Mouse (Mus musculus): ENCODE measurements around the gene Agbl4.
A peak's percentile ranks its signal among the peaks of the same experiment; 100 is the strongest.

The Agbl4 gene

GRCm38 (mm10) chr4:110397618-110398045 lies at the start of gene Agbl4:
Gene Agbl4, plus strand, starts transcription at chr4:110397661.
- DNase-seq (ENCODE audit: low read depth, low spot score) = peak; percentile 83

GRCm38 (mm10) chr4:110350856-110351177 lies 46.6 kb upstream of the Agbl4 start:
- DNase-seq (ENCODE audit: low read depth, low spot score) = no peak

GRCm38 (mm10) chr4:110351178-110352000 lies 46.1 kb upstream of the Agbl4 start, which contains the start of gene Elavl4:
Gene Elavl4, minus strand, starts transcription at chr4:110351909.
- peak; percentile 77 for DNase-seq (ENCODE audit: low read depth, low spot score)

- no peak for DNase-seq (ENCODE audit: low read depth, low spot score)
Measured at GRCm38 (mm10) chr4:110352001-110352369, 45.5 kb upstream of the Agbl4 start.

- DNase-seq (ENCODE audit: low read depth, low spot score) = no peak
Measured at GRCm38 (mm10) chr4:110360568-110360967, 36.9 kb upstream of the Agbl4 start.

- DNase-seq (ENCODE audit: low read depth, low spot score) = peak; percentile 9
Measured at GRCm38 (mm10) chr4:110396221-110396620, 1.2 kb upstream of the Agbl4 start.

- no peak for DNase-seq (ENCODE audit: low read depth, low spot score)
Measured at GRCm38 (mm10) chr4:110420306-110420705, 22.8 kb downstream of the Agbl4 start.

GRCm38 (mm10) chr4:110427653-110428052 lies 30.2 kb downstream of the Agbl4 start:
- peak; percentile 50 for DNase-seq (ENCODE audit: low read depth, low spot score)

- DNase-seq (ENCODE audit: low read depth, low spot score) = peak; percentile 15
Measured at GRCm38 (mm10) chr4:110494371-110494770, 96.9 kb downstream of the Agbl4 start.

- DNase-seq (ENCODE audit: low read depth, low spot score) = peak; percentile 71
Measured at GRCm38 (mm10) chr4:110529804-110530203, 132.3 kb downstream of the Agbl4 start.

GRCm38 (mm10) chr4:110549223-110549622 lies 151.8 kb downstream of the Agbl4 start:
- peak; percentile 3 for DNase-seq (ENCODE audit: low read depth, low spot score)

- peak; percentile 35 for DNase-seq (ENCODE audit: low read depth, low spot score)
Measured at GRCm38 (mm10) chr4:110597726-110598283, 200.3 kb downstream of the Agbl4 start.

GRCm38 (mm10) chr4:110641417-110641816 lies 244.0 kb downstream of the Agbl4 start:
- DNase-seq (ENCODE audit: low read depth, low spot score) = peak; percentile 72

- DNase-seq (ENCODE audit: low read depth, low spot score) = no peak
Measured at GRCm38 (mm10) chr4:110662940-110663339, 265.5 kb downstream of the Agbl4 start.

- no peak for DNase-seq (ENCODE audit: low read depth, low spot score)
Measured at GRCm38 (mm10) chr4:110674121-110674520, 276.7 kb downstream of the Agbl4 start.

GRCm38 (mm10) chr4:110735141-110735540 lies 337.7 kb downstream of the Agbl4 start:
- DNase-seq (ENCODE audit: low read depth, low spot score) = peak; percentile 5

GRCm38 (mm10) chr4:110757941-110758340 lies 360.5 kb downstream of the Agbl4 start:
- DNase-seq (ENCODE audit: low read depth, low spot score) = peak; percentile 74

- peak; percentile 58 for DNase-seq (ENCODE audit: low read depth, low spot score)
Measured at GRCm38 (mm10) chr4:110788596-110788995, 391.1 kb downstream of the Agbl4 start.

- peak; percentile 83 for DNase-seq (ENCODE audit: low read depth, low spot score)
Measured at GRCm38 (mm10) chr4:110799902-110800301, 402.4 kb downstream of the Agbl4 start.

- no peak for DNase-seq (ENCODE audit: low read depth, low spot score)
Measured at GRCm38 (mm10) chr4:110810947-110811346, 413.5 kb downstream of the Agbl4 start.

- no peak for DNase-seq (ENCODE audit: low read depth, low spot score)
Measured at GRCm38 (mm10) chr4:110832776-110833175, 435.3 kb downstream of the Agbl4 start.

GRCm38 (mm10) chr4:110879719-110880443 lies 482.4 kb downstream of the Agbl4 start:
- DNase-seq (ENCODE audit: low read depth, low spot score) = peak; percentile 25

Data from brain, adult 2 months (tissue).